Mouse (Mus musculus) cerebellum, postnatal 4 days (tissue): ENCODE measurements around the gene Smco4.
A peak's percentile ranks its signal among the peaks of the same experiment; 100 is the strongest.
"Not testable (repeated sequence)": the region's sequence is repeated elsewhere in the genome, so short reads cannot be mapped to it uniquely, and the experiment has no call there.

Experiments used
- DNase-seq, 2 experiments: peaks; one replicate each; pipeline ENCODE4 v3.0.0; 2022; ENCODE audit warnings: low spot score in 2 of 2, mixed read lengths in 1 of 2

The Smco4 gene

GRCm38 (mm10) chr9:15493235-15493924 lies at the start of gene Smco4:
TSS of gene Smco4 (plus strand) at chr9:15493432.
- peak; percentile 36 to 63 for DNase-seq

- DNase-seq = no peak
Measured at GRCm38 (mm10) chr9:15447397-15447796, 45.8 kb upstream of the Smco4 start.

- DNase-seq = peak in 1 of 2 experiments; percentile 7
Measured at GRCm38 (mm10) chr9:15450921-15451320, 42.3 kb upstream of the Smco4 start.

- no peak for DNase-seq
Measured at GRCm38 (mm10) chr9:15472256-15472655, 21.0 kb upstream of the Smco4 start.

GRCm38 (mm10) chr9:15473206-15473605 lies 20.0 kb upstream of the Smco4 start:
- DNase-seq = no peak

- peak in 1 of 2 experiments; percentile 73 for DNase-seq
Measured at GRCm38 (mm10) chr9:15477556-15477955, 15.7 kb upstream of the Smco4 start.

- no peak for DNase-seq
Measured at GRCm38 (mm10) chr9:15487682-15488424, 5.4 kb upstream of the Smco4 start.

GRCm38 (mm10) chr9:15489293-15489692 lies 3.9 kb upstream of the Smco4 start:
- no peak for DNase-seq

- no peak for DNase-seq
Measured at GRCm38 (mm10) chr9:15490331-15491100, 2.7 kb upstream of the Smco4 start.

GRCm38 (mm10) chr9:15491686-15492085 lies 1.5 kb upstream of the Smco4 start:
- DNase-seq = no peak

GRCm38 (mm10) chr9:15492401-15492800 lies 831 bp upstream of the Smco4 start:
- no peak for DNase-seq

GRCm38 (mm10) chr9:15493925-15494558 lies 810 bp downstream of the Smco4 start:
- peak in 1 of 2 experiments; percentile 43 for DNase-seq

- DNase-seq = not testable (repeated sequence)
Measured at GRCm38 (mm10) chr9:15495281-15495680, 2.0 kb downstream of the Smco4 start.

- DNase-seq = no peak
Measured at GRCm38 (mm10) chr9:15495921-15496577, 2.8 kb downstream of the Smco4 start.

- no peak for DNase-seq
Measured at GRCm38 (mm10) chr9:15500025-15500424, 6.8 kb downstream of the Smco4 start.

- no peak for DNase-seq
Measured at GRCm38 (mm10) chr9:15501319-15502256, 8.4 kb downstream of the Smco4 start.

- no peak for DNase-seq
Measured at GRCm38 (mm10) chr9:15502476-15502875, 9.2 kb downstream of the Smco4 start.

- no peak for DNase-seq
Measured at GRCm38 (mm10) chr9:15503307-15503706, 10.1 kb downstream of the Smco4 start.

GRCm38 (mm10) chr9:15503827-15504226 lies 10.6 kb downstream of the Smco4 start:
- DNase-seq = no peak

- DNase-seq = no peak
Measured at GRCm38 (mm10) chr9:15505288-15505687, 12.1 kb downstream of the Smco4 start.
